Mouse (Mus musculus): ENCODE results near the gene Rpl3. TPM values are rescaled to one million over a fixed set of nuclear protein-coding genes. Genes with fewer than 3 reads are reported as not detected.

The Rpl3 gene
- polyA plus RNA-seq, 1 experiment from 2014 or later, result 612 TPM

DNA sequence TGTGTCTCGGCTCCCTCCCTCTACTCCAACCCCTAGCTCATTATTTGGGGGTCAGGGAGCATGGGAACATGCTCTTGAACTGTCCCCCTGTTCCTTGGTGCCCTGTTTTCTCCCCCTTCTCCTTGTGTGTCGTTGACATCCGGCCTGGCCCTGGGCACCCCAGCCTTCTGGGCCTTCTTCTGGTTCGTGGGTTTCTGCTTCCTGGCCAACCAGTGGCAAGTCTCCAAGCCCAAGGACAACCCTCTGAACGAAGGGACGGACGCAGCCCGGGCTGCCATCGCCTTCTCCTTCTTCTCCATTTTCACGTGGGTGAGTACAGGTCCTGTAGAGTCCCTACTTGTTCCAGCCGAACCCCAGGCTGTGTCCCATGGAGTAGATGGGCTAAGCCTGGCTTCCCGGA lies 19.8 kb upstream of the Rpl3 start:
- no peak for ATAC-seq
- Histone ChIP-seq H3K4me3 (replicated peaks) (no peak overlapping the region), H3K9ac (replicated peaks) (no peak overlapping the region), H3K9me3 (no peaks in the 10 kb centered on the region; the same call in 1 of the 2 replicates), H3K4me2 (replicated peaks) (no peak overlapping the region), H3K27me3 (no peaks in the 10 kb centered on the region), H3K27ac (no peak overlapping the region), H3K36me3 (peaks cover 34% of the 10 kb centered on the region), H3K4me1 (replicated peaks) (no peaks in the 10 kb centered on the region)
- 81% methylated on average over 12 of the region's 12 CpGs for WGBS

DNA sequence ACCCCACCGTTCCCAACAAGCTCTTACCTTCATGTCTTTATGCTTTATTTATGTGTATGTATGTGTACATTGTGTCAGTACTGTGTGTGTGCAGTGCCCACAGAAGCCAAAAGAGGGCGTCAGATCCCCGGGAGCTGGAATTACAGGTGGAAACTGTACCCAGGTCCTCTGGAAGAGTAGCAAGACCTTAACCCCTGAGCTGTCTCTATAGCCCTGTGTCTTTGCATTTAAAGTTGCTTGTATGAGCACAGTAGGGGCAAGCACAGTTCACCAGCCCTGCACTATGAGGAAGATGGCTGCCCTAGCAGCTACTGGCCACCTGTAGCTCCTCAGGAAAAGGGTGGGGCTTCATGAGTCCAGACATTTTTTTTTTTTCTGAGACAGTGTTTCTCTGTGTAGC lies 15.9 kb upstream of the Rpl3 start:
- 83% methylated on average over 3 of the region's 3 CpGs for WGBS

DNA sequence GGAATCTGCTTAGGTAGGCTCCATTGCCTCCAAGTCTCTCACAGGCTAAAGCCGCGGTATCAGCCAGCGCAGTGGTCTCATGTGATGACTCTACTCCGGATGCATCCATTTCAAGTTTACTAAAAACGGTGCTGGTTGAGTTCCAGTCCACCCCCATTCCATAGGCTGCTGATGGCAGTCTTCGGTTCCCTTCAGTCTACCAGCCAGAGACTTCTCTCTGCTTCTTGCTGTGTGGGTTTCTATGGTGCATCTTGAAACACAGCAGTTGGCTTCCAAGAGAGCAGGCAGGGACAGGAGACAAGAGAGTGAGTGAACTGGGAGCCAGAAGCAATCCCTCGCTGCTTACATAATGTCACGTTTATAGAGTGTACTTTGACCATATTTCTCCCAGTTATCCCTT lies 15.5 kb upstream of the Rpl3 start:
- 96% methylated on average over 8 of the region's 8 CpGs for WGBS
- Histone ChIP-seq H3K4me3 (replicated peaks) (no peak overlapping the region), H3K9ac (replicated peaks) (no peak overlapping the region), H3K27ac (no peak overlapping the region), H3K4me1 (replicated peaks) (0 out of 2 replicates have a peak, but pooled peaks cover 4% of the 10 kb centered on the region), H3K27me3 (no peaks in the 10 kb centered on the region), H3K36me3 (peaks cover 22% of the 10 kb centered on the region), H3K9me3 (no peaks in the 10 kb centered on the region; the same call in 1 of the 2 replicates), H3K4me2 (replicated peaks) (no peak overlapping the region)
- no peak for ATAC-seq

More for the DNA sequence above, 15.9 kb upstream of the Rpl3 start:
- Histone ChIP-seq H3K27me3 (no peaks in the 10 kb centered on the region), H3K27ac (no peak overlapping the region), H3K4me2 (replicated peaks) (no peak overlapping the region), H3K4me3 (replicated peaks) (no peak overlapping the region), H3K4me1 (replicated peaks) (0 out of 2 replicates have a peak, but pooled peaks cover 4% of the 10 kb centered on the region), H3K9ac (replicated peaks) (no peak overlapping the region), H3K9me3 (no peaks in the 10 kb centered on the region; the same call in 1 of the 2 replicates), H3K36me3 (peaks cover 26% of the 10 kb centered on the region)
- ATAC-seq, result no peak

DNA sequence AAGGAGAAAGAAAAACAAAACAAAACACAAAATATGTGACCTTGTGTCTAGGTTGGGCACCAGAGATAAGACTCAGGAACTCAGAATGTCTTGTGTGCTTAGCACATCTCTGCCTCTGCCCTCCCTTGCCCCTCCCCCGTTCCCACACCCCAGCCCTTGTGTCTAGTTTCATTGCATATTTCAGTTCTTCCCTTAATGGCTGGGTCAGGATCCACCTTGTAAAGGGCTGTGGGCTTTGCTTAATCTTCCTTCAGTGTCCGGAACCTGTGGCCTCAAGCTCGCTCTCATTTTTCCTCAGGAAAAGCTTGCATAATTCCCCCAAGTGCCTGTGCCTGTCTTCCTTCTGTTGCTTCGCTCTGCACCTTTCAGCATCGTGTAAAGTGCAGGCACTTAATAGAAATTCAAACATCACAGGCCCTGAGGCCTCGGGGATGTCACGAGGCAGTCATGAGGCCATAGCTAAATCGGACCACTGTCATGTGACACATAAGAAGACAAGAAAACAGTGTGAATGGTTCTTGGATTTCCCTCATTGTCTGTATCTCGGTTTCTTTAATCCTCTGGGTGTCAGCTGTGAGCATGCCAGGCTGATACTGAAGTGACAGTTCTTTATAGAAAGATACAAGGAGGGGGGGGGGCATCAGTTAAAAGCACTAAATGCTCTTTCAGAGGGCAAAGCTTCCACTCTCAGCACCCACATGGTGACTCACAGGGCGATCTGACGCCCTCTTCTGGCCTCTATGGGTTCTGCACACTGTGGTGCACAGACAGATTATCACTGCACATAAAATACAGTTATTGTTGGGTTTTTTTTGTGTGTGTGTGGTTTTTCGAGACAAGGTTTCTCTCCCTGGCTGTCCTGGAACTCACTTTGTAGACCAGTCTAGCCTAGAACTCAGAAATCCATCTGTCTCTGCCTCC lies 14.1 kb upstream of the Rpl3 start:
- peak; percentile 37; the same call in 1 of the 2 replicates for ATAC-seq
- 57% methylated on average over 12 of the region's 12 CpGs for WGBS
- Histone ChIP-seq H3K9ac (replicated peaks) (no peak overlapping the region), H3K27me3 (no peaks in the 10 kb centered on the region), H3K36me3 (peaks cover 8% of the 10 kb centered on the region; the same call in 1 of the 2 replicates), H3K9me3 (no peaks in the 10 kb centered on the region), H3K4me1 (replicated peaks) (0 out of 2 replicates have a peak, but pooled peaks cover 4% of the 10 kb centered on the region), H3K4me2 (replicated peaks) (no peak overlapping the region), H3K4me3 (replicated peaks) (no peak overlapping the region), H3K27ac (peak overlapping the region; percentile 44)

DNA sequence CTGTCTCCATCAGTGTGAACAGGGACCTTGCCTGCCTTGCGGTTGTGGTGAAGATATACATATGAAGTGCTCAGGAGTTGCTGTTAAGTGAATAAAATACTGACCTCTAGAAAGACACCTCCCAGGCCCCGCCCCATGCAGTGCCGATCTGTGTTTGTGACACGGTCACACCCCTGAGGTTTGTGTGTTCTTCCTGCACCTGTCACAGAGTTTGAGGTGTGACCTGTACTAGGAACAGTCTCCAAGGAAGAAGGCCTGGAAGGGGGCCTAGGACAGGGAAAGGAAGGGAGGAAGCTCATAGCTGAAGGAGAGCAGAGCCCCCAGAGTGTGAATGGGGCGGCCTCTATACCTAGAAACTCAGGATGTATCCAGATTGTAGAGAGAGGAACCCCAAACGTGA lies 10.8 kb upstream of the Rpl3 start:
- H3K9ac ChIP-seq (replicated peaks), result no peak overlapping the region
- peaks cover 21% of the 10 kb centered on the region for H3K4me1 ChIP-seq (replicated peaks)
- H3K36me3 ChIP-seq, result no peaks in the 10 kb centered on the region
- H3K4me2 ChIP-seq (replicated peaks), result no peak overlapping the region
- no peak for ATAC-seq
- no peak overlapping the region for H3K4me3 ChIP-seq (replicated peaks)
- no peak overlapping the region for H3K27ac ChIP-seq
- WGBS, result 83% methylated on average over 6 of the region's 6 CpGs
- no peaks in the 10 kb centered on the region for H3K9me3 ChIP-seq
- no peaks in the 10 kb centered on the region for H3K27me3 ChIP-seq

DNA sequence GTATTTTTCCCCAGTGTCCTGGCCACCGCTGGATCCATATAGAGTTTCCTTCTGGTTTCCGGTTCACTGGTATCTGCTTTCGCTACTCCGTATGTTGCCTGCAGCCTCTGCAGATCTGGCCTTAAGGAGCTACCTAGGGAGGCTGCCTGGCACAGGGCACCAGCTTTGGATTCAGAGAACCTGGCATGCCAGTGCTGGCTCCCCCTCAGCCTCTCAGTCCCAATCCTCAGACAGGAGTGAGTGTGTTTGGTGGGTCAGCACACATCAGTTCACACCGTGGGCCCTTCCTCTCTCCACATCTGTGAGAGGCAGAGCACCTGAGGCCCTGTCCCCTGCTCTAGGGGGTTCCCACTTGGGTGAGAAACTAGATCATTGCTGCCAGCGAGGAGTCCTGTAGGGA lies 9.8 kb upstream of the Rpl3 start:
- H3K4me3 ChIP-seq (replicated peaks), result no peak overlapping the region
- 86% methylated on average over 6 of the region's 6 CpGs for WGBS
- H3K36me3 ChIP-seq, result no peaks in the 10 kb centered on the region
- no peak overlapping the region for H3K4me2 ChIP-seq (replicated peaks)
- no peak for ATAC-seq
- H3K9me3 ChIP-seq, result no peaks in the 10 kb centered on the region
- no peak overlapping the region for H3K9ac ChIP-seq (replicated peaks)
- H3K4me1 ChIP-seq (replicated peaks), result peaks cover 31% of the 10 kb centered on the region
- no peaks in the 10 kb centered on the region; the same call in 1 of the 2 replicates for H3K27me3 ChIP-seq
- no peak overlapping the region for H3K27ac ChIP-seq

DNA sequence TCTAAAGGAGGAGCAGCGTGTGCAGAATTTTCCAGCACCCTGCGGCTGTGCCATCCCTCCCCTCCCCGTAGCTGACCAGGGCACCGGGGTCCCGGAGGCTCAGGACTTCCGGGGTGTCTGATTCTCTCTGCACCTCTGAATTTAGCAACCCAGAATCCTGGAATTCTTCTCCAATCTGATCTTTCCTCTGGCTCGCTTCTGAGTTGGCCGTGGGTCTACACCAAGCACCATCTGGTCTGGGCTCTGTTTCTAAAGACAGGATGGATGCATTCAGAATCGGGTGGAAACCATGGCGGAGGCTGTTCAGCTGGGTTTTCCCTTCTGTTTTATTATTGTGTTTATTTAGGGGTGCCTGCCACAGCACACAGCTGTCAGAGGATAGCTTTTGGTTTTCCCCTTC lies 9.2 kb upstream of the Rpl3 start:
- Histone ChIP-seq H3K4me2 (replicated peaks) (no peak overlapping the region), H3K27me3 (peaks cover 5% of the 10 kb centered on the region; the same call in 1 of the 2 replicates), H3K27ac (no peak overlapping the region), H3K9ac (replicated peaks) (no peak overlapping the region), H3K4me3 (replicated peaks) (no peak overlapping the region), H3K4me1 (replicated peaks) (peaks cover 35% of the 10 kb centered on the region), H3K9me3 (no peaks in the 10 kb centered on the region), H3K36me3 (no peaks in the 10 kb centered on the region)
- WGBS, result 89% methylated on average over 10 of the region's 10 CpGs
- ATAC-seq, result no peak

DNA sequence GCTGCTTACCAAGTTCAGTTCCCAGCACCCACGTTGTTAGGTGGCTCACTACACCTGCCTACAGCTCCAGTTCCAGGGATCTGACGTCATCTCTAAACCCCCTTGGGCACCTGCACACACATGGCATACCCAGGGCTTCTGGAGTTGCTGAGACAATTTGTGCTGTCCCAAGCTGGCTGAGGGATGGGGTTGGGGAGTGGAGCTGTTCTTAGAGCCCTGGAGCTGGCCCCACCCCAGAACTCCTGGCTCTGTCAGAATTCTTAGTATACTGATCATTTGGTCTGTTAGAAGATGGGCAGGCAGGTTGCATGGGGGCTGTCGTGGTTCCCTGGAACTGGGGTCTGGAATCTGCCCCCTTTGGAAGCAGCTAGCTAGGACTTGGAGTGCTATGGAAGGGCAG lies 8.5 kb upstream of the Rpl3 start:
- Histone ChIP-seq H3K27me3 (peaks cover 9% of the 10 kb centered on the region; the same call in 1 of the 2 replicates), H3K27ac (no peak overlapping the region)
- WGBS, result 87% methylated on average over 3 of the region's 3 CpGs

DNA sequence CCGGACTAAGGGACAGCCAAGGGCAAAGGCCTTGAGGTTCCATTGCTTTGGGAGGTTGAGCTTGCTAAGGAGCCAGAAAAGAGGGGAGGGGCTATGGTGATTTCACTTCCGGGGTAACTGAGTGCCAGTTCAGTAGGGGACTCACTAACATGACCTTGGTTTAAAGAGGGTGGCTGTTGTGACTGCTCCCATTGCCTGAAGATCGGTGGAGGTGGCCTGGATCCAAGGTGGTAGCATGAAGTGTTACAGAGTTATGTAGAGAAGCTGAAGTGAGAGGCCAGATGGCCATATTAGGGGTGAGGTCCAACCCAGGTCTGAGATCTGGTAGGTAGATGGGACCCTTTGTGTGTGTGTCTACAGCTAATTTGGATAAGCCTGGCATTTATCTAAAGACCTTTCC lies 7.8 kb upstream of the Rpl3 start:
- Histone ChIP-seq H3K4me1 (replicated peaks) (peaks cover 32% of the 10 kb centered on the region), H3K27me3 (peaks cover 9% of the 10 kb centered on the region; the same call in 1 of the 2 replicates), H3K9ac (replicated peaks) (no peak overlapping the region), H3K36me3 (no peaks in the 10 kb centered on the region), H3K27ac (no peak overlapping the region), H3K4me2 (replicated peaks) (no peak overlapping the region), H3K4me3 (replicated peaks) (no peak overlapping the region), H3K9me3 (no peaks in the 10 kb centered on the region)
- ATAC-seq, result no peak
- WGBS, result 84% methylated on average over 3 of the region's 3 CpGs

More for the DNA sequence above, 8.5 kb upstream of the Rpl3 start:
- no peak for ATAC-seq
- Histone ChIP-seq H3K9me3 (no peaks in the 10 kb centered on the region), H3K4me1 (replicated peaks) (peaks cover 33% of the 10 kb centered on the region), H3K9ac (replicated peaks) (no peak overlapping the region), H3K4me3 (replicated peaks) (no peak overlapping the region), H3K36me3 (no peaks in the 10 kb centered on the region), H3K4me2 (replicated peaks) (no peak overlapping the region)

DNA sequence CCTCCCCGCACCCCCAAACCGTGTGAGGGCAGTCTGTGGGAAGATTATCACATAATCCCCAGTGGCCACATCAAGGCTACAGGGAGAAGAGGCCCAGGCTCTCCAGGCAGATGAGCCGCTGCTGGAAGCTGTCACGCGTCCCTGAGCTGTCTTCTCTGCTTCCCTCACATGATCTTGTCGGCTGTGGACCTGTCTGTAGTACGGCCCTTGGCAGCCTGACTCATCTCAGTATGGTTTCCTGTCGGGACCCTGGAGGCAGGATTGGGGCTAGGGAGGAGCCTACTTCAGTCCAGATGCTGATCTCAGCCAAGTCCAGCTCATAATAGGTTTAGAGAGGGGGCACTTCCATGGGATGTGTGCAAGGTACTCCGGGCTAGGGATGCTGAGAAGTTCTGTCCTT lies 7.1 kb upstream of the Rpl3 start:
- Histone ChIP-seq H3K27me3 (peaks cover 11% of the 10 kb centered on the region; the same call in 1 of the 2 replicates), H3K9ac (replicated peaks) (no peak overlapping the region), H3K4me1 (replicated peaks) (peaks cover 32% of the 10 kb centered on the region), H3K4me2 (replicated peaks) (no peak overlapping the region), H3K4me3 (replicated peaks) (no peak overlapping the region), H3K27ac (no peak overlapping the region), H3K9me3 (no peaks in the 10 kb centered on the region), H3K36me3 (no peaks in the 10 kb centered on the region)
- ATAC-seq, result no peak
- WGBS, result 37% methylated on average over 9 of the region's 9 CpGs

DNA sequence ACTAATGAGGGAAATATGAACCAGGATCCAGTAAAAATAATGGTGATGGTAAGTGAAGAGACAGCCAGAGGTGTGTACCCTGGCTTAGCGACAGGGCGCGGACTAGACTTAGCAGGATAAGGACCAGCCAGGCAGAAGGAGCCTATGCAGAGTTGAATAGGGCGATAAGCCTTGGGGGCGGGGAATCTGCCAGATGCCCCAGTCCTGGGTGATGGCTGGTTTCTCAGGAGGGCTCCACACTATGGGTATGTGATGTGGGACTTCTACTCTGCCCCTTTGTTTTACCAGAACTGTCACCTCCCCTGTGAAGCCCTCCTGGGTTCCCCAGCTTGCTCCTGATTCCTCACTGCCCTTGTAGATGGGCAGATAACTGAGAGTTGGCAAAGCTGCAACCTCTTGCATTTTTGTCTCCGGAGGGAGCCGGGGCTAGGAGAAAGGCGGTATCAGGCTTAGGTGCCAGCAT lies 6.4 kb upstream of the Rpl3 start:
- H3K4me1 ChIP-seq (replicated peaks), result peaks cover 32% of the 10 kb centered on the region
- peak; percentile 57 for ATAC-seq
- peak overlapping the region; percentile 48 for H3K9ac ChIP-seq (replicated peaks)
- no peak overlapping the region for H3K4me3 ChIP-seq (replicated peaks)
- peaks cover 16% of the 10 kb centered on the region for H3K27me3 ChIP-seq
- H3K27ac ChIP-seq, result peak overlapping the region; percentile 47; the same call in 1 of the 2 replicates
- 25% methylated on average over 8 of the region's 8 CpGs for WGBS
- H3K9me3 ChIP-seq, result no peaks in the 10 kb centered on the region
- H3K36me3 ChIP-seq, result no peaks in the 10 kb centered on the region
- peak overlapping the region; percentile 41; the same call in 1 of the 2 replicates for H3K4me2 ChIP-seq (replicated peaks)

Measured in midbrain, embryonic 13.5 days (tissue).